Mouse (Mus musculus) embryonic facial prominence, embryonic 11.5 days (tissue): ENCODE results near the gene Prkci. TPM values are rescaled to one million over a fixed set of nuclear protein-coding genes. Genes with fewer than 3 reads are reported as not detected.
A peak's percentile ranks its signal among the peaks of the same experiment; 100 is the strongest.

Experiments used
- ATAC-seq: fragments of 200-750 bp; cut with Nextera tagmentation; replicated peaks from 2 replicates; pipeline ENCODE4 v1.8.0; 2017; ENCODE audit warnings: low read depth; ENCODE audit not compliant: insufficient number of reproducible peaks, low FRiP score, low TSS enrichment
- DNase-seq: peaks from one replicate; pipeline ENCODE4 v3.0.0-alpha.2; 2015; ENCODE audit warnings: low spot score
- H3K27ac ChIP-seq: fragments of 300-500 bp; sonication (generic); replicated peaks from 2 replicates; pipeline ENCODE4 v1.5.1; 2014; ENCODE audit warnings: mild to moderate bottlenecking, low read depth, low read length, control low read depth
- H3K27me3 ChIP-seq: fragments of 300-500 bp; sonication (generic); 2 replicates; pipeline ENCODE4 v1.6.1; 2014; ENCODE audit warnings: mild to moderate bottlenecking, low read length, moderate library complexity, mixed read lengths; ENCODE audit not compliant: control insufficient read depth, insufficient read depth
- H3K36me3 ChIP-seq: fragments of 300-500 bp; sonication (generic); replicated peaks from 2 replicates; pipeline ENCODE4 v1.6.1; 2014; ENCODE audit warnings: low read depth, mild to moderate bottlenecking, low read length, moderate library complexity, mixed read lengths; ENCODE audit not compliant: control insufficient read depth, insufficient read depth
- H3K4me1 ChIP-seq: fragments of 300-500 bp; sonication (generic); 2 replicates; pipeline ENCODE4 v1.6.1; 2014; ENCODE audit warnings: low read length, mixed read lengths; ENCODE audit not compliant: control insufficient read depth, insufficient read depth
- H3K4me2 ChIP-seq: fragments of 300-500 bp; sonication (generic); 2 replicates; pipeline ENCODE4 v1.6.1; 2014; ENCODE audit warnings: low read depth, mild to moderate bottlenecking, control low read depth, low read length, moderate library complexity
- H3K4me3 ChIP-seq: fragments of 300-500 bp; sonication (generic); 2 replicates; pipeline ENCODE4 v1.5.1; 2014; ENCODE audit warnings: low read depth, low read length, control low read depth
- H3K9ac ChIP-seq: fragments of 300-500 bp; sonication (generic); replicated peaks from 2 replicates; pipeline ENCODE4 v1.6.1; 2014; ENCODE audit warnings: mild to moderate bottlenecking, control low read depth, low read length
- H3K9me3 ChIP-seq: fragments of 300-500 bp; sonication (generic); replicated peaks from 2 replicates; pipeline ENCODE4 v1.6.1; 2016; ENCODE audit warnings: mild to moderate bottlenecking, low read length, inconsistent platforms, mixed read lengths; ENCODE audit not compliant: control insufficient read depth
- WGBS: fragments of 180-500 bp; shearing (Covaris S2); extraction: QIAGEN DNeasy Blood & Tissue Kit; methylation state at CpG from one replicate; pipeline ENCODE4 v1.1.7; 2014; 5-methylcytosine and 5-hydroxymethylcytosine counted together
- polyA plus RNA-seq: library from polyadenylated mRNA; unstranded; fragments of >200 nt; fragmentation: Nextera tagmentation; extraction: Ambion mirVana; gene quantifications from 2 replicates; pipeline ENCODE4 v1.2.1, GENCODE M21; 2014

Prkci gene
- polyA plus RNA-seq, 1 experiment from 2014 or later = 57.1 TPM

DNA sequence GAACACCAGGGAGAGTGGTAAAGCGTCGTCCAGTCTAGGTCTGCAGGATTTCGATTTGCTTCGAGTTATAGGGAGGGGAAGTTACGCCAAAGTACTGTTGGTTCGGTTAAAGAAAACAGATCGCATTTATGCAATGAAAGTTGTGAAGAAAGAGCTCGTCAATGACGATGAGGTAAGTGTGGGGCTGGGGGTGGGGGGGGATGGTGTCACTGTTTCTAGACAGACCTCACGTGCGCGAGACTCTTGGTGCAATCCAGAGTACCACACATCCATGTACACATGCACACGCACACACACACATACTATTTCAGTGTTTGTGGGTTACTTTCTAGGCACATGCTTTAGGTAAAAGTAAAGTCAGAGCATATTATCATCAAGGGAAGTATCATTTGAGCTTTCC lies 42.3 kb downstream of the Prkci start:
- Histone ChIP-seq H3K9me3 (no peaks in the 10 kb centered on the region), H3K27me3 (no peaks in the 10 kb centered on the region), H3K4me3 (no peak overlapping the region), H3K27ac (no peak overlapping the region), H3K4me1 (no peaks in the 10 kb centered on the region), H3K4me2 (no peak overlapping the region), H3K36me3 (no peaks in the 10 kb centered on the region), H3K9ac (no peak overlapping the region)
- 94% methylated on average over 13 of the region's 13 CpGs for WGBS
- ATAC-seq (no peak), DNase-seq (no peak)

DNA sequence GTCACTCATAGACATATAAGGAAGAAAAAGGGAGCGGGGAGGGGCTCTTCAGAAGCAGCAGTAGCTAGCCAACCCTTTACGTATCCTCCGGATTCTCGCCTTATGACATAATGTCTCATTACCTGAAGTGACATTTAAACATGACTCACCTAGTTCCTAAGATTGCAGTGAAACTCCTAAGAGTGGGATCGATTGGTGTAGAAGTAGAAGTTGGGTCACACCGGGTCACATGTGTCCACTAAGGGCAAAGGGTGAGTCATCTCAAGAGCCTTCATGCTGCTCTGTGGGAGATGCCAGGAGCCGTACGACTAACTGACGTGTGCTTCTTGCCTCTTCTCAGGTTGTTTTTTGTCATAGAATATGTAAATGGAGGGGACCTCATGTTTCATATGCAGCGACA lies 43.1 kb downstream of the Prkci start:
- no peaks in the 10 kb centered on the region for H3K9me3 ChIP-seq
- no peaks in the 10 kb centered on the region for H3K4me1 ChIP-seq
- DNase-seq (no peak), ATAC-seq (no peak)
- no peaks in the 10 kb centered on the region for H3K27me3 ChIP-seq
- no peak overlapping the region for H3K4me3 ChIP-seq
- H3K27ac ChIP-seq = no peak overlapping the region
- no peaks in the 10 kb centered on the region for H3K36me3 ChIP-seq
- H3K4me2 ChIP-seq = no peak overlapping the region
- no peak overlapping the region for H3K9ac ChIP-seq
- WGBS = 92% methylated on average over 10 of the region's 10 CpGs

DNA sequence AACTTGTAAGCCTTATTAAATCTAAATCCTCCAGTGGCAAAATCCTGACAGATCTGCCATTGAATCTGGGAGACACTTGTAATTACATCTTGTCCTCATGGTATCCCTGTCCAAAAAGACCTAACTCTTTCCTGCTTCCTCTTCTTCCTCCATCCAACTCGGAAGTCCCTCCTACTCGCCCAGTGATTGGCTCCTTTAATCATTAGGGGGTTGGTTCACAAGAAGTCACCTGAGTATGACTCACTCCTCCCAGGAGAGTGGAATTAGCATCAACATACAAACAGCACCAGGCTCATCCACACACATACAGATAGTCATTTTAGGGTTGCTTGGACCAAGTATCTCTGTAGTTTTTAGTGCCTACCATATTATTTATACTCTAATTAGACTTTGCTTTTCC lies 47.4 kb downstream of the Prkci start:
- Histone ChIP-seq H3K36me3 (no peaks in the 10 kb centered on the region), H3K9ac (no peak overlapping the region), H3K27ac (no peak overlapping the region), H3K4me3 (no peak overlapping the region), H3K9me3 (no peaks in the 10 kb centered on the region), H3K27me3 (no peaks in the 10 kb centered on the region), H3K4me1 (no peaks in the 10 kb centered on the region), H3K4me2 (no peak overlapping the region)
- DNase-seq (no peak), ATAC-seq (no peak)
- WGBS = 89% methylated on average over 2 of the region's 2 CpGs

DNA sequence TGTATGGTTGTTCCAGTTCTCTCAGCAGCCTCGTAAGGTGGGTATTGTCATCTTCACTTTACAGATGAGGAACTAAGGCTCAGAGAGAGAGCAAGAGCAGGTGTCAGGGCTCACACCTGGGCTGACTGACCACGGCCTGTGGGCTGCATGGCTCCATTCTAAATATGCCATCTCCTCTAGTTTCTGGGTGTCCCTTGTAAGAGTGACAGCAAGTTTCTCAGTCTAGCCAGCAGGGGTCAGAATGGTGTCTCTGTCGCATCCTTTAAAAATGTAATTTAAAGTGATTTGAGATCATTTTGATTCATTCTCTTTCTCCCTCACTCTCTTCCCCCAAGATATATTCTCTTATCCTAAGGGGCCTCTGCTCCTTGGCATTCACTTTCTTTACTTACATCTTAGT lies 51.7 kb downstream of the Prkci start:
- DNase-seq (no peak), ATAC-seq (no peak)
- Histone ChIP-seq H3K4me3 (no peak overlapping the region), H3K27me3 (no peaks in the 10 kb centered on the region), H3K4me1 (no peaks in the 10 kb centered on the region), H3K4me2 (no peak overlapping the region), H3K9ac (no peak overlapping the region), H3K9me3 (no peaks in the 10 kb centered on the region), H3K36me3 (no peaks in the 10 kb centered on the region), H3K27ac (no peak overlapping the region)
- 71% methylated on average over 3 of the region's 3 CpGs for WGBS

DNA sequence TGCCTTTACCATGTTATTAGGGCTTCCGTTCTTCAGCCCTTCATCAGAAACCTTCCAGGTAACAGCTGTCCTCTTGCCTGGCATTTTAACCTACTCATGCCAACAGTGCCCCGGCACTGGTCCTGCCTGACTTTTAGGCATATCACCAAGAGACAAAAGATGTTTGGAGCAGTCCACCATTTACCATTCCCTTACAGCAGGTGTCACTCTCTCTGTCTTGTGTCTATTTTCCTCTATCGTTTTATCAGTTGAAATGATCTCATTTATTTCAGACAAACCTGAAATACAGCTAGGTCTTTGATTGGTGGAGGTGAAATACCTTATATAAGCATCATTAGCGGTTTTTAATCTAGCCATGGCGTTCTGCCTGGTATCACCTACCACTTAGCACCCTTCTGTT lies 53.5 kb downstream of the Prkci start:
- no peak for ATAC-seq

DNA sequence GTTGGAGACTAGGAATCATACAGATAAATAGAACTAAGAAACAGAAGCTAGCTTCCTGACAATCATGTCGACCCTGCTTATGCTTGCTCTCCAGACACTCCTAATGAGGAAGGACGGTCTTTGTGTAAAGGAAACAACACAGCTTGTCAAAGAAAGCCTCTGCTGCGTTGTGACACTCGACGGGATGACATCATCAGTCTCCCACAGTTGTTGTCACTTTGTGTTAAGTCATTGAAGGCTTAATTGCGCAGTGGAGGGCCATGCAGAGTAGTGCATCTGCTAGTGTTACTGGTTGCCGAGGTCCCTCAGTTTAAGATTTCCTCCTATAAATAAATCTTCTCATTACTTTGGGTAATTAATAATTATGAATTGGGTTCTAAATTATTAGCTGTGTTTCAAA lies 54.8 kb downstream of the Prkci start:
- ATAC-seq (peak; percentile 73; the same call in 1 of the 2 replicates), DNase-seq (no peak)
- Histone ChIP-seq H3K9ac (no peak overlapping the region), H3K27ac (no peak overlapping the region), H3K4me2 (no peak overlapping the region), H3K36me3 (no peaks in the 10 kb centered on the region), H3K4me3 (no peak overlapping the region), H3K27me3 (no peaks in the 10 kb centered on the region), H3K9me3 (no peaks in the 10 kb centered on the region), H3K4me1 (no peaks in the 10 kb centered on the region)
- WGBS = 66% methylated on average over 7 of the region's 7 CpGs

More for the DNA sequence above, 53.5 kb downstream of the Prkci start:
- Histone ChIP-seq H3K36me3 (no peaks in the 10 kb centered on the region), H3K4me1 (no peaks in the 10 kb centered on the region), H3K9ac (no peak overlapping the region), H3K27me3 (no peaks in the 10 kb centered on the region), H3K4me2 (no peak overlapping the region), H3K4me3 (no peak overlapping the region), H3K9me3 (no peaks in the 10 kb centered on the region), H3K27ac (no peak overlapping the region)
- no peak for DNase-seq
- WGBS = 89% methylated on average over 5 of the region's 5 CpGs

DNA sequence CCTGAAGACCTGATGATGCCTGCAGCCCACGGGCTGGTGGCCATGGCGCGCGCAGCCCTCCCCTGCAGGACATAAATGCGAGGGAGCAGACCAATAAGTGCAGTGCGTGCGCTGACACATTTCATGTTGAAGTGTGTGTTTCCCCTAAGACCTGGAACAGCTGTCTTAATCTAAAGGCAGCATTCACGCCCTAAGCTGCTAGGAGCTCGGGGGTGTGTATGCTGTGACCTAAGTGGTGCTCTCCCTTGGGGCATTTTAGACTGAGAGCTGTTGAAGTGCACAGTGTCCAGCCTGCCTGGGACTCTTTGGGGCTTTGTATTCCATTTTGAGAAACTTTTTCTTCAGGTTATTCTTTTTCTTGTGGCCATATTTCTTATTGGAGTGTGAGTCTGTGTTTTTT lies 56.2 kb downstream of the Prkci start:
- ATAC-seq (no peak), DNase-seq (no peak)
- H3K9ac ChIP-seq = no peak overlapping the region
- H3K27me3 ChIP-seq = no peaks in the 10 kb centered on the region
- no peaks in the 10 kb centered on the region for H3K9me3 ChIP-seq
- WGBS = 82% methylated on average over 9 of the region's 9 CpGs
- H3K36me3 ChIP-seq = no peaks in the 10 kb centered on the region
- H3K4me3 ChIP-seq = no peak overlapping the region
- H3K4me2 ChIP-seq = no peak overlapping the region
- no peaks in the 10 kb centered on the region for H3K4me1 ChIP-seq
- H3K27ac ChIP-seq = no peak overlapping the region

DNA sequence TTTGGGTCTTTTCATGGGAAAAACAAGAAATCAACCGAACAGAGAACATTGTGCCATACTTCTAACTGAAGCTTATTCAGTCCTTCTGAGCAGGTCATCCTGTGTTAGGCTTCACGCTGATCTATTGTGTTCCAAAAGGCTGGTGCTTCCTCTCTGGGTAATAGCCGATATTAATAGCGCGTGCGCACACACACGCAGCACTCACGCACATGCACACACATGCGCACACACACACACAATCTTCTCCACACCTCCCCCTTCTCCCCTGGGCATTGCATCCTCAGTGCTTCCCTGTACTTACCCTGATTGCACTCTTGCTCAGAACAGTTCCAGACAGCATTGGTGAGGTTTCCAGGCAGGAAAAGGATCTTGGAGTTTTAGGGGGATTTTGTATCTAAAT lies 57.6 kb downstream of the Prkci start:
- no peak overlapping the region for H3K27ac ChIP-seq
- no peak overlapping the region for H3K4me2 ChIP-seq
- no peaks in the 10 kb centered on the region for H3K36me3 ChIP-seq
- H3K27me3 ChIP-seq = no peaks in the 10 kb centered on the region
- no peak overlapping the region for H3K4me3 ChIP-seq
- no peak overlapping the region for H3K9ac ChIP-seq
- no peaks in the 10 kb centered on the region for H3K4me1 ChIP-seq
- DNase-seq (no peak), ATAC-seq (no peak)
- WGBS = 93% methylated on average over 9 of the region's 9 CpGs
- no peaks in the 10 kb centered on the region for H3K9me3 ChIP-seq
